Mouse (Mus musculus) kidney, postnatal 36 days (tissue): ENCODE results near the gene Egfl7.

Experiments used
- DNase-seq, 2 experiments: peaks; one replicate each; pipeline ENCODE4 v3.0.0; 2021 to 2022; ENCODE audit warnings: mixed read lengths in 2 of 2

Gene Egfl7

GRCm38 (mm10) chr2:26579714-26580113, at the start of gene Egfl7:
Gene Egfl7, plus strand, starts transcription at chr2:26580014.
- DNase-seq: peak in 1 of 2 experiments; percentile 1

- no peak for DNase-seq
Observed at GRCm38 (mm10) chr2:26531829-26532228, 48.0 kb upstream of the Egfl7 start.

GRCm38 (mm10) chr2:26533249-26533648, 46.6 kb upstream of the Egfl7 start:
- DNase-seq: no peak

GRCm38 (mm10) chr2:26534161-26534560, 45.7 kb upstream of the Egfl7 start:
- no peak for DNase-seq

- DNase-seq: peak; percentile 78 to 82
Observed at GRCm38 (mm10) chr2:26534616-26535015, 45.2 kb upstream of the Egfl7 start.

GRCm38 (mm10) chr2:26535517-26536045, 44.2 kb upstream of the Egfl7 start:
- no peak for DNase-seq

GRCm38 (mm10) chr2:26539516-26539915, 40.3 kb upstream of the Egfl7 start:
- no peak for DNase-seq

- no peak for DNase-seq
Observed at GRCm38 (mm10) chr2:26540721-26541120, 39.1 kb upstream of the Egfl7 start.

- DNase-seq: no peak
Observed at GRCm38 (mm10) chr2:26541258-26541910, 38.4 kb upstream of the Egfl7 start.

GRCm38 (mm10) chr2:26543155-26543554, 36.7 kb upstream of the Egfl7 start:
- DNase-seq: peak; percentile 51 to 76

GRCm38 (mm10) chr2:26543768-26544167, 36.0 kb upstream of the Egfl7 start:
- DNase-seq: no peak

- peak; percentile 80 for DNase-seq
Observed at GRCm38 (mm10) chr2:26544265-26544664, 35.5 kb upstream of the Egfl7 start.

- peak in 1 of 2 experiments; percentile 33 for DNase-seq
Observed at GRCm38 (mm10) chr2:26547481-26547880, 32.3 kb upstream of the Egfl7 start.

- DNase-seq: peak; percentile 40 to 47
Observed at GRCm38 (mm10) chr2:26549801-26550200, 30.0 kb upstream of the Egfl7 start.

- peak in 1 of 2 experiments; percentile 29 for DNase-seq
Observed at GRCm38 (mm10) chr2:26550205-26550604, 29.6 kb upstream of the Egfl7 start.

GRCm38 (mm10) chr2:26550777-26551176, 29.0 kb upstream of the Egfl7 start:
- no peak for DNase-seq

GRCm38 (mm10) chr2:26551446-26551845, 28.4 kb upstream of the Egfl7 start:
- DNase-seq: no peak

GRCm38 (mm10) chr2:26552066-26552465, 27.7 kb upstream of the Egfl7 start:
- no peak for DNase-seq

- no peak for DNase-seq
Observed at GRCm38 (mm10) chr2:26553904-26554303, 25.9 kb upstream of the Egfl7 start.

GRCm38 (mm10) chr2:26555076-26555475, 24.7 kb upstream of the Egfl7 start:
- peak; percentile 75 to 78 for DNase-seq

- no peak for DNase-seq
Observed at GRCm38 (mm10) chr2:26556535-26556993, 23.2 kb upstream of the Egfl7 start.

GRCm38 (mm10) chr2:26560506-26560905, 19.3 kb upstream of the Egfl7 start:
- DNase-seq: peak in 1 of 2 experiments; percentile 63

GRCm38 (mm10) chr2:26561351-26562016, 18.3 kb upstream of the Egfl7 start:
- peak; percentile 61 to 67 for DNase-seq

GRCm38 (mm10) chr2:26566221-26566620, 13.6 kb upstream of the Egfl7 start:
- peak; percentile 58 to 77 for DNase-seq
